Mouse (Mus musculus) gastrocnemius, postnatal 4 days (tissue): ENCODE results near the gene Tmem240. TPM values are rescaled to one million over a fixed set of nuclear protein-coding genes. Genes with fewer than 3 reads are reported as not detected.
"Not testable (repeated sequence)": the region's sequence is repeated elsewhere in the genome, so short reads cannot be mapped to it uniquely, and the experiment has no call there.

ENCODE experiments used
- DNase-seq, 2 experiments: peaks; one replicate each; pipeline ENCODE4 v3.0.0; 2021 to 2022; ENCODE audit warnings: low spot score in 2 of 2, mixed read lengths in 2 of 2
- long read RNA-seq, 2 experiments: library from polyadenylated mRNA; stranded (forward); transcript quantifications; one replicate each; pipeline ENCODE4 v2.0.0; 2021
- total RNA-seq, 2 experiments: library from RNA; stranded (reverse); gene quantifications; 2 replicates each; pipeline ENCODE4 v1.2.3; 2021

Tmem240 gene
- total RNA-seq = 1 to 10 TPM; 1.3 to 1.5 TPM
- long read RNA-seq, experiment 1, full-length matches to known transcripts = 1 of 2 reads
- long read RNA-seq, experiment 1, partial matches to known transcripts = 0 of 2 reads
- long read RNA-seq, experiment 1, other reads (novel, unspliced or antisense) = 1 of 2 reads
- long read RNA-seq, experiment 2, full-length matches to known transcripts = 1 of 2 reads
- long read RNA-seq, experiment 2, partial matches to known transcripts = 0 of 2 reads
- long read RNA-seq, experiment 2, other reads (novel, unspliced or antisense) = 1 of 2 reads

- DNase-seq = peak; percentile 75 to 90
Observed at GRCm38 (mm10) chr4:155734350-155734941, at the start of gene Tmem240. TSS of gene Tmem240 (plus strand) at chr4:155734800.

- not testable (repeated sequence) for DNase-seq
Observed at GRCm38 (mm10) chr4:155687764-155688163, 46.8 kb upstream of the Tmem240 start.

- no peak for DNase-seq
Observed at GRCm38 (mm10) chr4:155690571-155691375, 43.8 kb upstream of the Tmem240 start.

GRCm38 (mm10) chr4:155692421-155692820 lies 42.2 kb upstream of the Tmem240 start:
- DNase-seq = no peak

GRCm38 (mm10) chr4:155694111-155694481 lies 40.5 kb upstream of the Tmem240 start, which contains the start of gene Fndc10:
TSS of gene Fndc10 (plus strand) at chr4:155694342.
- DNase-seq = peak in 1 of 2 experiments; percentile 69

GRCm38 (mm10) chr4:155694482-155695401 lies 39.9 kb upstream of the Tmem240 start:
- peak; percentile 54 to 70 for DNase-seq

GRCm38 (mm10) chr4:155695531-155696062 lies 39.0 kb upstream of the Tmem240 start:
- no peak for DNase-seq

- DNase-seq = no peak
Observed at GRCm38 (mm10) chr4:155696261-155697255, 38.0 kb upstream of the Tmem240 start.

GRCm38 (mm10) chr4:155700425-155700824 lies 34.2 kb upstream of the Tmem240 start:
- no peak for DNase-seq

GRCm38 (mm10) chr4:155703425-155703929 lies 31.1 kb upstream of the Tmem240 start:
- DNase-seq = no peak

- peak; percentile 89 to 93 for DNase-seq
Observed at GRCm38 (mm10) chr4:155704721-155705591, 29.6 kb upstream of the Tmem240 start, which contains the start of gene Ssu72. TSS of gene Ssu72 (plus strand) at chr4:155704800.

GRCm38 (mm10) chr4:155705592-155705929 lies 29.0 kb upstream of the Tmem240 start:
- no peak for DNase-seq

- DNase-seq = no peak
Observed at GRCm38 (mm10) chr4:155708582-155708981, 26.0 kb upstream of the Tmem240 start.

GRCm38 (mm10) chr4:155708988-155709387 lies 25.6 kb upstream of the Tmem240 start:
- no peak for DNase-seq

- DNase-seq = no peak
Observed at GRCm38 (mm10) chr4:155710521-155711252, 23.9 kb upstream of the Tmem240 start.

- no peak for DNase-seq
Observed at GRCm38 (mm10) chr4:155721668-155722083, 12.9 kb upstream of the Tmem240 start.

GRCm38 (mm10) chr4:155727993-155728392 lies 6.6 kb upstream of the Tmem240 start:
- DNase-seq = no peak
